Mouse (Mus musculus) thymus, postnatal 0 days (tissue): ENCODE results near the gene Trim34a. TPM values are rescaled to one million over a fixed set of nuclear protein-coding genes. Genes with fewer than 3 reads are reported as not detected.
"Not testable (repeated sequence)": the region's sequence is repeated elsewhere in the genome, so short reads cannot be mapped to it uniquely, and the experiment has no call there.

ENCODE experiments used
- DNase-seq: peaks from one replicate; pipeline ENCODE4 v3.0.0-alpha.2; 2015; ENCODE audit warnings: low spot score
- polyA plus RNA-seq: library from polyadenylated mRNA; unstranded; fragments of >200 nt; fragmentation: Nextera tagmentation; extraction: Ambion mirVana; gene quantifications from 2 replicates; pipeline ENCODE4 v1.2.1, GENCODE M21; 2015

Gene Trim34a
- polyA plus RNA-seq, result 10.4 and 12.0 TPM in 2 replicates

DNA sequence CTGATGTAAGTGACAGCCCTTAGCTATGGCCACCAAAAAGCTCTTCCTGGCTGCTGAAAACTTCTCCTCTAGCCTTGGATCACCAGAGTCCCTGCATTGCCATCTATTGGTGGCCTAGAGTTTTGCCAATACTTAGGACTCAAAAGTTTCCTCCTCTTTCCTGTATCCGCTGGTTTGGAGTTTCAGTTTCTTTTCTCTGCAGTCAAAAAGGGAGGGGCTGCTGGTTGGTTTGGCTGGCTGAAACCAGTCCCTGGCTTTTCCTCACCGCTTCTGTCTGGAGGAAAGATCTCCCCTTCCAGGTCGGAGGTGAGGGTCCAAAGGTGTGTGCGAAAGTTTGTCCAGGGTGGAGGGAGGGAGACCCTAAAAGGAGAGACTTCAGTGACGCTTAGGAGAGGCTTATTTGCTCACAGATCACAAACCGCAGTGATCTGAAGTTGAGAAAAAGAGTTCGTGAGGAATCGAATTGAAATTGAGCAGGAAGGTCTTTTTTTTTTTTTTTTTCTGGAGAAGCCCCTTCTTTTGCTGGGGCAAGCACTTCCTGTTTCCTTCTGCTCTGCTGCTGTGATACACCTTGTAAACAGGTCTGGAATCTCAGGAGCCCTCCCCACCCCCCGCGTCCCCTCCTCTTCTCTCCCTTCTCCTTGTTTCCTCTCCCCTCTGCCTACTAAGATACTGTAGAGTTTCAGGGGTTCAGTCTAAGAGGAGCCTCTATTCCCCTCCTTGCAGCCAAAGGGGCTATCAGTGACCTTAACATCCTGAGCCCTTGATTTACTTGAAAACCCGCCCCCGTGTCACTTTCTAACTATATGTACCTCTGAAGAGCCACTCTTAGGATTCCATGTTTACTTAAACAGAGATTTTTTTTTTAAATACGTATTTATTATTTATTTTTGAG is at the start of gene Trim34a:
TSS of gene Trim34a (plus strand) at position 171 of the 895 bp plus-strand sequence.
- DNase-seq, result peak; percentile 82

DNA sequence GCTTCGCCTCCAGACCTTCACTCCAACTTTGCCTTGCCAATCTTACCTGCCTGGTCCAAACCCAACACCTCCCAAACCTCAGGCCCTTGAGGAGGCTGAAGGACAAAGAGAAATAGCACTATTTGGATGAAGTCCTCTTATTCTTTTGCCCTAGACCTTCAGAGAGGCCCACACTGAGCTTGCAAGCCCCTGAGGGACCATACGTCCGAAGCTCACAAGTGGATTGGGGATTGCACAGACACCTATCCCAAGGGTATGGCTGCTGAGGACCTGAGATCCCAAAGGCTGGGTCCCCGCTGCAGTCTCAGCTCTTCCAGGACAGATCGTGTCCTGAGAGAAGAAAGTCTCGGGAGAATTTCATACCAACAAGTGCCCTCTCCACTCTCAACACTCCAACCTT is 48.4 kb upstream of the Trim34a start, which contains the start of gene Olfr649:
TSS of gene Olfr649 (minus strand) at position 101 of the 400 bp plus-strand sequence.
- no peak for DNase-seq

DNA sequence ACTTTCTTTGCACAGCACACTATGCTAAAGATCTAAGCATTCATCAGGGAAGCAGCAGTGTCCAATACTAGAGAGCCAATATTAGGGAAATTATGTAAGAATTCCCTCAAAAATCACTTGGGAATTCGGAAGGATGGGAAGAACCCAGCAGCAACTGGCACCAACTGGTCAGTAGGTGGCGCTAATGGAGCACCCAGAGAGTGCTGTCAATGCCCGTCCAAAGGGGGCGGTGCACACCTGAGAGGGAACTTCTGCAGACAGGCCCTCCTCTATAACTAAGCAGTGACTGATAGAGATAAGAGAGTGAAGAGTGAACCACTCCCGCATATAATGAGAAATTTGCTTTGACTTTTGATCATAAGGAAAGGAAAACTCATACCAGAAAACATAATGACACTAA is 44.4 kb upstream of the Trim34a start:
- peak; percentile 74 for DNase-seq

DNA sequence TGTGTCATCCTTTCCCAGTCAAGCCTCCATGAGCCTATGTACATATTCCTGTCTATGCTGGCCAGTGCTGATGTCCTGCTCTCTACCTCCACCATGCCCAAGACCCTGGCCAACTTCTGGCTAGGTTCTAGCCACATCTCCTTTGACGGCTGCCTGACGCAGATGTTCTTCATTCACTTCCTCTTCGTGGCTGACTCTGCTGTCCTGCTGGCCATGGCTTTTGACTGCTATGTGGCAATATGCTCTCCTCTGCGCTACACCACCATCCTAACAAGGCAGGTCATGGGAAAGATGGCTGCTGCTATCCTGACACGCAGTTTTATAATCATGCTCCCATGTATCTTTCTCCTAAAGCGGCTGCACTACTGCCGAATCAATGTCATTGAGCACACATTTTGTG is 38.1 kb upstream of the Trim34a start:
- DNase-seq, result no peak

DNA sequence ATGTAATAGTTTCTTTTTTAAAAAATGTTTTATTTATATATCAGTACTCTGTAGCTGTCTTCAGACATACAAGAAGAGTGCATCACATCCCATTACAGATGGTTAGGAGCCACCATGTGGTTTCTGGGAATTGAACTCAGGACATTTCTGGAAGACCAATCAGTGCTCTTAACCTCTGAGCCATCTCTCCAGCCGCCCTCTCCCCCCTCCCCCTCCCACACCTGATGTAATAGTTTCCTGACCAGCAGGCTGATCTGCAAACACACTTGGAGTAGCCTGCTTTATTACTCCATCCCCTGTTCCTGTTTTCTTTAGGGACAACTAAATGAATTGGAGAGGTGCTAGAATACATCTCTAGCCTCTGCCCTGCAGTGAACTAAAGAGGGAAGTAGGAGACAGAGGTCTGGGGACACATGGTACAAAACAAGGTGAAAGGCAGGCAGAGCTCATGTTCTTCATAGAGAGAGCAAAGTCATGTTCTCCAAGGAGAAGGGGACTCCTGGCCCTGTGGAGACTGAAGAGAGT is 28.2 kb upstream of the Trim34a start:
- no peak for DNase-seq

DNA sequence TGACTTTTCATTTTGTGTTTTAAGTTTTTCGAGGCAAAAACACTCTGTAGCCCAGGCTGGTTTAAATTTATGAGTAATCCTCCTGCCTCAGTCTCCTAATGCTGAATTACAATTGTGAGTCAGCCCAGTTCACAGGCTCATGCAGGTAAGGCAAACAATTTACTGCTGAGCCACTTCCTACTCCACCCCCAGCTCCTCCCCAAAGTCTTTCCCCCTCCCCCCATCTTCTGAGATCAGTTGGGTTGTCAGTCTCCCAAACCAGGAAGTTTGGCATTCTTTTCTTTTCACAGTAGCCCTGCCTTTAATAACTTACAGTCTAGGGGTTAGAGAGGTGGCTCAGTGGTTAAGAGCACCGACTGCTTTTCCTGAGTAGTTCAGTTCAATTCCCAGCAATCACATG is 26.4 kb upstream of the Trim34a start:
- DNase-seq, result peak; percentile 30

DNA sequence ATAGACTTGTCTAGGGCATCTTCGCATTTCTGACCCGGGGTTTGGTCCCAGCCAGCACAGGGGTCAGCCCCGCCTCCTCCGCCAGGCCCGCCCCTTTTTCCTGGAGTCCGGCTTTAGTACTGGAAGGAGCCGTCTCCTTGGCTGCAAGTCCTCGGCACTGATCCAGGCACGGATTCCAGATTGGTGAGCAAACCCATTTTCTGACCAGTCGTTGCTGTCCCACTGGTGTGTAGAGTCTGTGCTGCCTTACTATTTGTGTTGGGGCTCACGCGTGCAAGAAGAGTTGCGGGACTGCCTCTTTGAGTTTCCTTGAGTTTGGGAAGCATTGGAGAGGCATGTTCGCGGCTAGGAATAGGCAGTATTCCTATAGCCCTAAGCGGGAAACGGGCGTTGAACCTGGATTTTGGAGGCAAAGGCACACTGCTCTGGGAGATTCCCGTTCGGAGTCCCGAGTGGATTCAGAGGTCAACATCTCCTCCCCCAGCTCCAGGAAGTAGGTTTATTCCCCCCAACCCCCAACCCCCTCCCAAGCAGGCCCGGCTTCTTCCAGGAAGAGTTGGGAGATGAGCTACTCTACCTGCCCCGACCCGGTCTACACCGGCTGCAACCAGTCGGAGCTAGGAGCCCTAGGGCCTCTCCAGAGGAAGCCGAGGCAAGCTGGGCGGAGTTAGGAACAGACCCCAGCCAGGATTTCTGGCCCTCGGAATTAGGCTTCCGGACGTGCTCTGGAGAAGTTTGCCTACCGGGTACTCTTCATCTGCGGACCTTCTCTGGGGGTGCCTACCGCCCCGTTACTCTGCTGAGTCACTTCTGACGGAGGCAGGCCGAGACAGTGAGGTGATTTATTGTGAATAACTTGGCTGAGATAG is 25.3 kb upstream of the Trim34a start, which contains the start of gene Trim6:
TSS of gene Trim6 (plus strand) at position 93 of the 869 bp plus-strand sequence.
- DNase-seq, result peak; percentile 15

DNA sequence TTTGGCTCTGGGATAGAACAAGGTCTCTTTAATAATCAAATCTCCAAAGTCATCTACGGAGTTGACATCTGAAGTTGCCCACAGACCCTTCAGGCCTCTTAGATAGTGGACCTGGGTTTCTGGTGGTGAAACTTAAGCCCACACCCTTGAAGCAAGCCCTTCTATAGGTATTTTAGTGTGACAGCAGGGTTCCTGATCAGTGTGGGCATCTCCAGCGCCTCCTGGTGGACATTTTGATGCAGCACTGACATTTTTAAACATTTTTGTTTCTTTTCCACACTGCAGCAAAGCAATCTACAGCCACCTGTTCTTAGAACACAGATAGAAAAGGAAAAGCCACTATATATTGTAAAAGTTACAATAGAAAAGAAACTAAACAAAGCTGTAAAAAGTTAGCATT is 13.1 kb upstream of the Trim34a start:
- DNase-seq, result peak; percentile 50

DNA sequence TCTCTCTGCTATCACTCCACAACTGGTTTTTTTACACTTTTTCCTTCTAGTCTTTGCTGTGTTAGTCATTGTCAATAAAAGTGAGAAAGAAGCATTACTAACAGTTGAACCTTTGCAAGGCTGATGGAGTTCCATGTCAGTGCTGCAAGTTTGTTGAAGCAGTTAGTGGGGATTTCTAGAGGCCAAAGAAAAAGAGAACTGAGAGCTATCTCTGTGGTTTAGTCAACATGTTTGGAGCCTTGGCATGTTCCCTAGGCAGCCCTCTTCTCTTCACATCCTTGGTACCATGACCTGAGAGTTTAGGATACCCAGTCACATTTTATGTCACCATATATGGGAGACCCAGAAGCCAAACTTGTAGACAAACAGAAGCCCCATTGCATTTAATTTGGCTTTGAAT is 3.4 kb upstream of the Trim34a start:
- no peak for DNase-seq

DNA sequence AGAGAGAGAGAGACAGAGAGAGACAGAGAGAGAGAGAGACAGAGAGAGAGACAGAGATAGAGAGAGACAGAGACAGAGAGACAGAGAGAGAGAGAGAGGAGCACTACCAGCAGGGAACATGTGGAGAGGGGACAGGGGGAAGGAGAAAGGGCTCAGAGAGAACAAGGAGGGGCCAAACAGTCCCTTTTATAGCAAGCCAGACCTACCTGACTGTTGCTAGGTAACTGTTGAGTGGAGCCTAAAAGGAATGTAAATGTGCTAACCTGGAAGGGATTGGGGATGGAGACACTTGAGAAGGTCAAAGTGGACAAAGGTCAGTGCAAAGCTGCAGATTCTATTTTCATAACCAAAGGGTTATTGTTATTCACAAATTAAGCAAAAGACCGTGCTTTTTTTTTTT is 641 bp upstream of the Trim34a start:
- DNase-seq, result no peak

DNA sequence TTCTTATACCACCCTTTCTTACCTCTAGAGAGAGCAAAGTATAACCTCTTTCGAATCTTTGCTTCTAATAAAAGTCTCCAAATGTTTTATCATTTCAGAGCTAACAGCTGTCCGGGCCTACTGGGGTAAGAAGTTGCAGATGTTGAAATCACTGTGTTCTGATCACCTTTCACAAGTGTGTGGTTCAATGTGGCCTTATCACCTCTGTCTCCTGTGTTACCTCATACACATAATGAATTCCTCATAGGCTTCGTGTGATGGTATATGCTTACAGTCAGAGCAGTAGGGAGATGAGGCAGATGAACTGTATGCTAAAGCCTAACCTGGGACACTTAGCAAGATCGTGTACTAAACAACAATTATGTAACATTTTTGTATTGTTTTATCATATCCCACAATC is 16.1 kb downstream of the Trim34a start:
- not testable (repeated sequence) for DNase-seq

DNA sequence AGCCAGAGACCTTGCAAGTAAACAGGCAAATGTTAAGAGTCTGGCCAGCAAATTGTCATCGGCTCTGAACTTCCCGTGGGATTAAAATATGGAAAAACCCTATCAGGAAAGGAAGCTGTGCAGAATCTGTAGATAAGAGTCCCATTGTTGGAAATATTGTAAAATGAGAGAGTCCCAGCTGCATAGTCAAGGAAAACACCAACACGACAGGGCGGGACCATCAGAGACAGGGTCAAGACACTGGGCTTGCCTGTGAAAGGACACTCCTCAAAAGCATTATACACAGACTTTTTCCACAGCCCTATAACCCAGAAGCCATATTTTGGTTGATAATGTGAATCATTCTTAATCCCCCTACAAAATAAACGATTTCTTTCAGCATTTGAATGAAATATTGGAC is 21.1 kb downstream of the Trim34a start:
- DNase-seq, result not testable (repeated sequence)

DNA sequence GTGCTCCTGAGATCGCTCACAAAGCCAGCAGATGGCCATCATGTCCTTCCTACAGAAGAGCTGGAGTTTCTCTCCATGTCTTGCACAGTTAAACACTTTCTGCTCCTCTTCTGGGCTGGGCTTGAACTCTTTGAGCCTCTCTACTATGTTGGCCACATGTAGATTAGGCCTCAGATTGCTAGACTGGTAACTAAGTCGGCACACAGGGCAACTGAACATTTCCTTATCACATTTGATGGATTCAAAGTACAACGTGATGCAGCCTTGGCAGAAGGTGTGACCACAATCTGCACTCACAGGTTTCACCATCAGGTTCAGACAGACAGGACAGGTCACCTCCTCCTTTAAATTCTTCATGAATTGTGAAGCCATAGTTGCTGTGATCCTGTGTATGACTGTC is 35.1 kb downstream of the Trim34a start:
- not testable (repeated sequence) for DNase-seq

DNA sequence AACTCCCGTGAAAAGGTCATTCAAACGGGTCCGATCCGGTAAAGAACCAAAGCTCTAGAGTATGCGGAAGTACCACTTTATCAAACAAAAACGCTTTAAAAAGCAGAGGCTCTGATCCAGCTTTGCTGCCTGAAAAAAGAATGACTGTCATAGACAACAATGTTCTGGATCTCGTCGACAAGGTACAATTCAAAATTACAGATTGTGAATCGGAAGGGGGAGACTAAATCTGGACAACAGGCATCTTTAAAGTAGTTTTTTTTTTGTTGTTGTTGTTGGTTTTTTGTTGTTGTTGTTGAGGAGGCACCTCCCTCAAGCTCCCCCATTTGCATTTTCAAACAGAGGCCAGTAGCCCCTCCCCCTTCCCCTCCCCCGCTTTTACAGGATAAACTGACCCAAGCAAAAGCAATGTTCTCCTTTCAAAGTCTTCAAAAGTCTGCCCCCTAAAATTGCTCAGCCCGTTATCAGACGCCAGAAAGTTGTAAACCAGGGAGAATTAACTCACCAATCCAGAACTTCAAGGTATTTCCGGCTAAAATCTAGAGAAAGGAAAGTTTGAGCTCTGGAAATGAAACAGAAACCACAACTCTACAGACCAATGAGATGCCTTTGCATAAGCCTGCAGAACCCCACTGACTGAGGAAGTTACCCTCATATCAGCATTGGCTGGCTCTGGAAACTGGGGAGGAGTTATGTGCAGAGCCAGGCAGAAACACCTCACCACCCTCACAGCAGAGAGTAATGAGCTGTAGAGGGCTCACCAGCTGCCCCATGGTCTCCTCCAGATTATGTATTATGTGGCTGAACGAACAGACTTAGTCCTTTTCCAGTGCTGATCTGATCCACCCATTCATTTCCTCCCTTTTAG is 43.6 kb downstream of the Trim34a start, which contains the start of gene Trim5:
TSS of gene Trim5 (minus strand) at position 519 of the 868 bp plus-strand sequence.
- not testable (repeated sequence) for DNase-seq

DNA sequence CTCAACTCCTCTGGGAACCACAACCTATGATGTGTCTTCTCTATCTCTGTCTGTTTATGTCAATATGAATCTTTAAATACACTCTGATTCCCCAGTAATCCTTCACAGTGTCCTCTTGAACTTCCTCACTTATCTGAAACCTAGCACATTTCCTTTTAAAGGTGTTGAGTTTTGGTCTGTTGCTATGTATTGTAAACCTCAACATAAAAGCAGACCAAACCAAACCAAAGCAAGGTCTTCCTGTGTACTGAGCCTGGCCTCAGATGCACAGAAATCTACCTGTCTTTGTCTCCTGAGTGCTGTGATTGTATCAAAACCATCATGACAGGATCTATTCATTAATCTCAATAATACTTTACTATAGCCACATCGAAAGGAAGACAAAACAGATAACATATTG is 46.4 kb downstream of the Trim34a start:
- DNase-seq, result no peak

DNA sequence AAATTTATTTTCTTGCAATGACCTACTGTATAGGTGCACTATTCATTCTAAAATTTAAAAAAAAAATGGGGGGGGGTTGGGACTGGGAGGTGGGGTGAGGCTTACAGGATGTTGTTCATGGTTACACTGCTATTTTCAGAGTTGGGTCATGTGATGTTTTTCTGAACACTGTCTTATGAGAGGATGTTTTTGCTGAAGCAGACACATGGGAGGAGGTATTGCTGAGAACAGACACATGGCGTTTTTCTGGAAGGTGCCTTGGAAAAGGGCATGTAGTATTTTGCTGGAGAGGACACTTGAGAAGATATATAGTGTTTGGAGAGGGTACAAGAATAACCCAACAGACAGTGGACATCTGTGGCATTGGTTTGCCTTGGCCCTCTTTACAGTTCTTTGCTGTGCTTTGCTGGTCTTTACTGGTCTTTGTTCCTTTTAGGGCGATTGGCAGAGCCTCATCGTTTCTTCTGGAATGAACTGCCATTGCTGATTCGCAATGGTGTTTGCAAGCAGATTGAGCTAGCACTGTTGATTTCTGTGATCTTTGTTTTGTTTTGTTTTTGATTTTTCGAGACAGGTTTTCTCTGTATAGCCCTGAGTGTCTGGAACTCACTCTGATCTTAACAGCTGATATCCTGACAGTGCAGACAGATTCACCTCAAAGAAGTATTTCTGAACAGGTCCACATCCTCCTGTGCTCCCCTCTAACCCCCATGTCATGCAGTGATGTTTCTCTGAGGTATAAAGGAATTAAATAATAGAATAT is 47.6 kb downstream of the Trim34a start:
- DNase-seq, result peak; percentile 38
